Mouse (Mus musculus) inflammation-experienced regulatory T-cells, adult 6 months (primary cell): ENCODE data around the gene Gpr26. TPM values are rescaled to one million over a fixed set of nuclear protein-coding genes. Genes with fewer than 3 reads are reported as not detected.

Experiments
- ATAC-seq: one replicate; pipeline ENCODE4 v1.8.0; 2017
- polyA plus RNA-seq, 3 experiments: library from polyadenylated mRNA; unstranded; fragments of 100-300 nt; shearing (Covaris generic); gene quantifications; one replicate each; pipeline ENCODE4 v1.2.1; 2017

Gene Gpr26
- polyA plus RNA-seq, 3 experiments from 2014 or later: not detected

DNA sequence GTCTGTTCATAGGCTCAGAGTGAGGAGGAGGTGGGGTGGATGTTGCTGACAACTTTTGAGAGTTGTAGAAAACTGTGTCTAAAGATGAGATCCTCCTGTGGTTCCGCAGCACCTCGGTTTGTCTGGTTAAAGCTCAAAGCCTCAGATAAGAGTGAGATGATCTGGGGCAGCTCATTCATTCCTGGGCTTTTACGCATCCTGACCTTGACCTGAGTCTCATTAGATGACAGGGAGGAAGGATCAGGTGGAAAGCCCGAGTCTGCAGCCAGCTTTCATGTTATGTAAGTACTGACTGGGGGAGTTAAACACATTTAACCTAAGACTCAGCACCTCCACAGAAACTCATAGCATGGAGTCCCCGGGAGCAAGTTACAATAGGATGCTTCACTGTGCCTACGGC is 60.4 kb downstream of the Gpr26 start:
- no peak for ATAC-seq

DNA sequence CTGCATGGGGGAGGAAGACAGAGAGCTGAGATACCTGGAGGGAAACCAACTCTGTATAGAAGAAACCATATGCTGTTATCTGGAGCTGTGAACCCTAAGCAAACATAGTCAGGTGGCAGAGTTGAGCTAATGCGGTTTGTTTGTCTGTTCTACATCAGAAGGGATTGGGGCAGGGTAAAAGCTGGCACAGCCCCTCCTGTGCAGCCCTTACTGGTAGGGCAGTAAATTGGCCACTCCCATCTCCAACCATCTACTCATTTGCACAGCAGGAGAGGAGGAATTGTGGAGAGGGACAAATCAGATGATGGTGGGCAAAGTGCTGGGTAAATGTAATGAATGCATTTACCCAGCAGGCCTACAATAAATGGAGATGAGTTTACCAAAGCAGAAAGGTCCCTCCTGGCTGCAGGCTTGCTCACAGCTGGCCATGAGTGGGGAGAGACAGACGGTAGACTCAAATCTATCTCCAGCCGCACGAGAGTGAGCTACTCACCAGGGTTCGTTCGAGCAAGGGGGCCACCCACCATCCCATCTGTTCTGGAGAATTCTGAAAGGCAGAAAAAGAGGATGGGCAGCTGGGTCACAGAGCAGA is 65.8 kb downstream of the Gpr26 start:
- no peak for ATAC-seq

Other genes starting within 250 kb of the Gpr26 start
- gene Cpxm2, start 188.3 kb downstream of the Gpr26 start, polyA plus RNA-seq: not detected